Mouse (Mus musculus) gastrocnemius, postnatal 4 days (tissue): ENCODE results near the gene Cpa2. TPM values are rescaled to one million over a fixed set of nuclear protein-coding genes. Genes with fewer than 3 reads are reported as not detected.
A peak's percentile ranks its signal among the peaks of the same experiment; 100 is the strongest.

Experiments used
- DNase-seq, 2 experiments: peaks; one replicate each; pipeline ENCODE4 v3.0.0; 2021 to 2022; ENCODE audit warnings: low spot score in 2 of 2, mixed read lengths in 2 of 2
- long read RNA-seq, 2 experiments: library from polyadenylated mRNA; stranded (forward); transcript quantifications; one replicate each; pipeline ENCODE4 v2.0.0; 2021
- total RNA-seq, 2 experiments: library from RNA; stranded (reverse); gene quantifications; 2 replicates each; pipeline ENCODE4 v1.2.3; 2021

Gene Cpa2
- total RNA-seq: 1 to 10 TPM; 4.2 to 4.4 TPM
- long read RNA-seq, experiment 1, partial matches to known transcripts: 1 of 3 reads
- long read RNA-seq, experiment 1, other reads (novel, unspliced or antisense): 2 of 3 reads
- long read RNA-seq, experiment 2, partial matches to known transcripts: 1 of 1 reads
- long read RNA-seq, experiment 2, other reads (novel, unspliced or antisense): 0 of 1 reads

DNA sequence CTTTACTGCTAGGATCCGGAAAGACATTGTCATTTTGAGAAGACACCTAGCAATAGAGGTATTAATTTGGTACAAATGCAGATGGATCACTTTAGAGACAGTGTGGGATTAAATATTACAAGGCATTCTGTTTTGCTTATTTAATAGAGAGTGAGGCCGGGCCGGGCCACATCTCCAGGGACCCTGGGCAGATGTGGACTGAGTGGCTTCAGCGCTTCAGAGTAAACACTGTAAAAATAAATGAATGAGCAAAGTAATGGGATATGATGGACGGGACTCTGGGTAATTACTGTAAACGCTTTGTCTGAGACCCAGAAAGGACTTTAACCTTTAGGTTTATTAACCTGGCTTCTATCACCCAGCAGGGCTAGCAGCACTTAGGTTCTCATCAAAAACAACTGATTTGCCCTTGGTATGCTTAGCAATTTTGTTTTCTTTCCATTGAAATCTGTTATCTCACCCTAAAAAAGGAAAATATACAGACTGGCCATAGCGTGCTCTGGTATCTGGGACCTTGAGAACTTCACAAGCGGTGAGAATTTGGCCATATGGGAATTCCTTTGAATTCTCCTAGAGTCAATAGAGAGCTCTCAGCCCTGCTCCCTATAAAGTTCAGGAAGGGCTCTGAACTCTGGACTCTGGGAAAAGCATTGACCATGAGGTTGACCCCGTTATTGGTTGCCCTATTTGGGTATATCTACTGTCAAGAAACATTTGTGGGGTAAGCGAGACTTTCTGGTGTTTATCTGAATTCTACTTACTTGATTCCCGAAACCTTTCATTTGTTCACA lies at the start of gene Cpa2:
TSS of gene Cpa2 (plus strand) at position 574 of the 791 bp plus-strand sequence.
- no peak for DNase-seq

DNA sequence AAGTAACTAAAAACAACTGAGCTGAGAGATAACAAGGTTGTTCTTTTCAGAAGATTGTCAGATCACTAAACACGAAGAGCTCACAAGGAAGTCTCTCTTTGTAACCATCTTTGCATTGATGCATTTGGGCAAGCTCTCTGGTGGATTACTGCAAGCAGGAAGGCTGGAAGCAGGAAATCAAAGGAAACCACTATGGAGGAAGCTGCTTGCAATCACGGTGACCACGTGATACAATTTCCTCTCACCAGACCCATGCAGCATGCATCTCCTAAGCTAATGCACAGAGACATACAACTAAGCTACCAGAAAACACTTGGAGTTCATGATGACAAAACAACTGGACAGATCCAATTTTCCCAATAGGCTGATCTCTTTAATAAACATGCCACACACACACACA lies 42.3 kb upstream of the Cpa2 start:
- DNase-seq: no peak

DNA sequence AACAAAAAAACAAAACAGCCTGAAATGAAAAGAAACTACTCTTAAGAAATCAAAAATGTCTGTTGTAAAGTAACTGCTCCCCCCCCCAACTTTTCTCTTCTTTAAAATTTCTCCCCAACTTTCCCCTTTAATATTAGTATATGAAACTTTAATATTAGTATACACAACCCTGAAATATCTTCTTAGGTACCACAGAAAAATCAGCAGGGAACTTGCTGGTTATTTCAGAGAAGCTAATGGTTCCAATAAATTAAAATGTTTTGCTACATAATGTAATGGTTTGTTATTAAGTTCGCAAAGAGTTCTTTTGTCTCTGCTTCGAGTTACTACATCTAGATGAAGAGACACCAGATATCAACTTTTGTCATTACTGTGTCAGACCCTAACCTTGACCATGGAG lies 32.6 kb upstream of the Cpa2 start:
- DNase-seq: no peak

DNA sequence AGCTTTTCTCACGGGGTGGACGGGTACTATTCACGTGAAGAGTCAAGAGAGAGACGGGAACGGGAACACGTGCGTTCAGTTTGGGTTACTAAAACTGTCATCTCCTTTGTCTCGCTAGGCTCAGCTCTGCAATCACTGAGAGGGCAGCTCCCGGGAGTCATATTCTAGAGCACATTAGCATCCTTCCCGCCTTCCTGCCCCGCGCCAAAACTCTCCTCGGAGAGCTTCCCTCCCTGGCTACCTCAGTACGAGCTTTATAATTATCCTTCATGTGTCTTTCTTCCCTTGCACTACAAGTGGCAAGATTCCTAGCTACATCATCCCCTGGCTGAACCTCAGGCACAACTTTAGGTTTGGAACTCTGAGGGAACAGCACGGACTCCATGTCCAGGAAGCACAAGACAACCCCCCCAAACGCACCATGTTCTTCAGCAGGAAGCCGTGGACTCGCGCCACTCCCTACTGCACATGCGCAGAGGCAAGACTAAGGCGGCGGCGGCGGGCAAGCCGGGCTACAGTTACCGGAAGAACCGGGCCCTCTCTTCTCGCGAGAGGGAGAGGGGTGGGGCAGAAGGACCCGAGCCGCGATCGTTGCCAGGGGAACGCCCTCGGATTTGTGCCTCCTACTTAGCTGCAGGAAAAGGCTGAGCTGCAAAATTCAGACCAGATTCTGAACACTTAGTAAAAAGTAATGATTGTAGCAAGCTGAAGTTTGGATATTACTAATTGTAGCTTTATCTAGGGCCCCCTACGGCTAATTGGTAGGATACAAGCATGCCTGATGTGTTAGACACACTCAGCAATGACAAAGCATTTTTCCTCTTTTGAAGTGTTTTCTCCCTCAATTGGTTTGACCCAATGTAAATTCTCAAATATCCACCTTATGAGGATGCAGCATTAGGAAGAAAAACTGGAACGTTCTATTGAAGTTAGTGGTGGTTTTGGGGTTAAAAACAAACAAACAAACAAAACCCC lies 31.8 kb upstream of the Cpa2 start, which contains the start of the genes Tmem209 and Ssmem1:
TSS of gene Tmem209 (minus strand) at position 519 of the 975 bp plus-strand sequence.
TSS of gene Ssmem1 (plus strand) at position 585 of the 975 bp plus-strand sequence.
- DNase-seq: peak; percentile 99 to 100

DNA sequence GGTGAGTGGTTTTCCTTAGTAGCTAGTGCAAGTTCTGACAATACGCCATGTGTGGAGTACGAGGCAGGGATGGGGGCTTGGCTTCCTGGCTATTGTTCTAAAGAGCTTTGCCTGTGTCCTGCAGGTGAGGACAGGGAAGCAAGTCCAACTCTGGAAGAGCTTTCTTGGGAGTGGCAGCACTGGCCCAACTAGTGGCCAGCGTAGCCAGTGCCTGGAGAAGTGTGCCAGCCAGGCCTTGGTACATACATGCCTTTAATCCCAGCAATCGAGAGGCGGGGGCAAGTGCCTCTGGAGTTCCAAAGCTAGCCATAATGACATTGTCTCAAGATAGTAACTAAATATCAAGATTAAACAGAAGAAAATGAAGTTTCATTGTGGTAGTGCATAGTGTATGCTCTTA lies 31.1 kb upstream of the Cpa2 start:
- no peak for DNase-seq

DNA sequence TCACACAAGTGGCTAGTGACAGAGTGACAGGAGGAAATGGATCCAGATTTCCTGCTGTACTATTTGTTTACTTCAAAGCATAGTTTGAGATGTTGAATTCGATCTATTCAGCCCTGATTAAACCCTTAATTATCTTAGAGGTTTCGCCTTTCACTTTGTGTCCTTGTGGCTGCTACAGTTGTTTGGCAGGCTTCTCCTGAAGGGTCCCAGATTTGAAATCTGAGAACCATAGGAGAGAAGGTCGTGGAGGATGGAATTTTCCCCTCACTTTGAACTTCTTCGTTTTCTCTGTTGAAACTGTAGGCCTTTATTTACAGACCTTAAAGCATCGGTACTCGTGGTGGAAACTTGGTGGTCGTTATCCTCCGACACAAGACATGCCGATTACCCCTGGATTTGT lies 27.1 kb upstream of the Cpa2 start:
- DNase-seq: no peak

DNA sequence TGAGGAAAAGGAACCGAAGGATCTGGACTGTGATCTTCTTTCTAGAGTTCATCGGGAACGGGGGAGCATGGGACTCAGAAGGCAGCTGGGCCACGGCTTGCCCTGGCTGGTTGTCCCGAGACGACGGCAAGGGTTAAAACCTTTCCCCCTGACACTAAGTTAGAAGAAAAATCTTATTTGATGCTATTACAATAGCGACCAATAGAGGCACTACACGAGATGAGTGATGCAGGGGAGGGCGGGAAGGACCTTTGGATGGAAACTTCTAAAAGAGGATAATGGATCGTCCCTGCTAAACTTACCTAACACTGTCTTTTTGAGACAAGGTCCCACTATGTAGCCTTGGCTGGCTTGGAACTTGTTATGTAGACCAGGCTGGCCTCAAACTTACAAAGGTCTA lies 21.0 kb upstream of the Cpa2 start:
- no peak for DNase-seq

DNA sequence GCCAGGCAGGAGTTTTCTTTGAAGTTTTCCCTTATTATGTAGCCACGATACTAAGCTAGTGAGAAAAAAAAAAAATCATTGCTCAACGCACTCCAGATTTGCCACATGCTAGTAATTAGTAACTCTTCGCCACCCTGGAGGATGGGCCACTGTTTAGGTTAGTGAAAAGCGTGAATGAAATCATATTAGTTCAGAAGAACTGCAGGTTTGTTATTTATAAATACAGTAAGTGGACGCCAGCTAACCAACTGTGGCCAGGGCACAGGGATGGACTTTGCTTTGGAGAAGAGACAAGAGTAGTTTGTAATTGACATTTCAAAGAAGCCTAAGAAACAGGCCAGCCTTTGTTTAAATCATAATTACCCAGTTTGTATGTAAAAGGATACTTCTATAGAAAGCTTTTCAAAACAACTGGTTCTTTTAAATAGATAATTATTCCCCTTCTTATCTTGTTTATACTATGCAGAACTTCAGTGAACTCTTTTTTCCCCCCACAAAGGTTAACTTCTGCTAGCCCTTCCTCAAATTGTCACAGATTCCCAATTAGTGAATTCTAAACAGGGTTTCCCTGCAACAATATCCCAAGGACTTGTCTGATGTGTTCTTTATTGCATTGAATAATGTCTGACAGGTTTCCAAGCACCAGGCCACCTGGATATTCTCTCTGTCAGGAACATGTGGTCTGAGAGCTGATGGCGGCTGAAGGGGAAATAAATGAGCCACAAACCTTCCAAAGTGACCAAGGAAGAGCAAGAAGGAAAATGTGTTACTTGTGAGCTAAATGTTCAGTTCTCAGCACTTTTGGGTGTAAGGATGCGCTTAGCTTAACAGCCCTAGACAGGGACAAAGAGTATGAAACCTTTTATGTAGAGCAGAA lies 15.7 kb upstream of the Cpa2 start:
- DNase-seq: no peak

DNA sequence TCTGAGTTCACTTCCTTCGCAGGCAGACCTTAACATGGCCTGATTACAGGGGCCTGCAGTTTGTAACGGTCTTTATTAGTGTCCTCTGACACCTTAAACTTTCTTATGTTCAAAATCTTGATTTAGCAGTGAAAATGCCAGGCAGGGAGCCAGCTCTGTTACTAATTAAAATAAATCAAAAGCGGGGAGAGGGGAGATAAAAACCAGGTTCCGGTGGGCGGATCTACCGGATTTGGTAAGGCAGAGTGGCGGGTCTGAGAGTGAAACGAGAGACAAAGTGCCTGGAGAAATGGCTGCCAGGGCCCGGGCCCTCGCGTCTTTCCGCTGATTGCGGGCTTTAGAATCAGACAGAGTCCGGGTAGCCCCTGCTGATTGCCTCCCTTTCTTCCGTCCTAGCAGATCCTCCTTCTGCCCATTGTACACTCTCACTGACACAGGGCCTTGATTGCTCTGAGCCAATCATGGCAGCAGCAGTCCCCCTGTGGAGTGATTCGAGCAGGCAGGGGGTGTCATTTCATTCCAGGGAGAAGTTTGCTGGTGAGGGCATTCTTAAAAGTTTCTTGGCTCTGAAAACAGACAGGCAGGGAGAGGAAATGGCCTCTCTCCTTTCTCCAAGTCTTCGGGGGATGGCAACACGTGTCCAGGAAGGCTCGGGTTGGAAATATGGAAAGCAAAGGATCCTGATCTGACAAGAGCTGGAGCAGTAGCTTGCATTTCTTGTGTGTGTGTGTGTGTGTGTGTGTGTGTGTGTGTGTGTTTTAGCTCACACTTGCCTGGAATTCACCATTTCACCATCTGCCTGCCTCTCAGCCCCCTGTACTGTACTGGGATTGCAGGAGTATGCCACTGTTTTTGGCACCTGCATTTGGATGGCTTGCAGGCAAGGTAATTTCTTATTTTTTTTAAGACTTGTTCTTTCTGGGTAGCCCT lies 14.5 kb upstream of the Cpa2 start:
- no peak for DNase-seq

DNA sequence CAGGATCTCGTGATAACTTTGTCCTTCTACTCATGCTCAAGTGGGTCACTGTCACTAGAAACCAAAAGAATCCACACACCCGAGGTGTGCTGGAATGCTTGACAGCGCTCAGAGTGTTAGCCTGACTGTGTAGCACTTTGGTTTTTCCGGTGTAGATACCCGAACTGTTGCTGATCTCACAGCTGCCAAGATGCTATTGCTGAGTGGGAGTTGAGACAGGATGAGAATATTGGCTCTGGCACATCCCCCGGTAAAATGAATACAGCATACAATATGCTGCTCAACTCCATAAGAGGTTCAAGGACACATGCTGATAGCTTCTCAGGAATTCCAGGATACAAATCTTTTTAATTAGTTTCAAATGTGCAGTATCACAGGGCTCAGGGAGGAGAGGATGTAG lies 12.6 kb upstream of the Cpa2 start:
- no peak for DNase-seq

DNA sequence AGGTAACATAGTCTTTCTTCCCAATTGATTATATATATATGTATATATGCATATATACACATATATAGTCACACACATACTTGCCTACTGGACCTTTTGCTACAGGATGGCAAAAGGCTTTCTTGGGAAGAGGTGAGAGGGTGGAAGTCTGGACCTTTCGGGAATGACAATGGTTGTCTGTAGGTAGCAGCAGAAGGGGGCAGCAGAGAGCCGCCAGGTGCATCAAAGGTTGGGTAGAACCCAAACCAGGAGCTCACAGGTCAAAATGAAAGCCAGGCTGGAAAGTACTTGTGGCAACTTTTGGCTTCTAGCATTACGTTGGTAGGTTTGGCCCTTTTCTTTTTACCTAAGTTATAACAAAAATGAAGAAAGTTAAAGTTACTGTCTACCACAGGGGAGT lies 6.0 kb upstream of the Cpa2 start:
- no peak for DNase-seq

DNA sequence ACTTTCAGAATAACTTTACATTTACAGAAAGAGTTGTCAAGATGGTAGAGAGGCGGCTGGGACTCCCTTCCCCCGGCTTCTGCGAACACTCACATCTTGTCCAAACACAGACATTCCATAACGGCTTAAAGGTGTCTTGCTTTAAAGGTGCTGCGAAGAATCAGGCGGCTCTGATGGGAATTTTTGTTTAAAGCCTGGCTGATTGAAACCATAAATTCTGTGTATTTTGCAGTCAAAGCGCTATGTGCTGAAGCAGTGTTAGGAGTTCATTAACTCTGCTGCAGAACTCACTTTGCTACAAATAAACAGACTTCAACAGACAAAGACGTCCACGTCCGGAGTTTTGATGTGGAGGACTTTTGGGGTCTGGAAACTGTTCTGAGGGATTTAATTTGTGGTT lies 3.1 kb upstream of the Cpa2 start:
- DNase-seq: no peak

DNA sequence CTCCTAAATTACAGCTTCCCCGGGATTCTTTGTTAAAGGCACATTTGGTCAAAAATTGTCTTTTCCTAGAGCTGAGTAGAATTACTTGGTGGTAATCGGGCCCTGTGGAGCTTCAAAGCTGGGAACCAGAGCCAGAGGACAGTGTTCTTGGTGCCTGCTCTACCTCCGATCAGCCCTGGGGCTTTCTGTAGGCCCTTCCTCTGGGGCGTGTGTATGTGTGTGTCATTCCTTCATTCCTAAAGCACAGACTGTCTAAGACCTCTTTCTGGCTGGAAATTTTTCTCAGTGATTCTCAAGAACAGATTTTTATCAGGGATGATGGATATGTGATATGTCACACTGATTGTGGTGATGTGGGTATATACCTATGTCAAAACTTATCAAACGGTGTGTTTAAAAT lies 2.6 kb upstream of the Cpa2 start:
- no peak for DNase-seq

DNA sequence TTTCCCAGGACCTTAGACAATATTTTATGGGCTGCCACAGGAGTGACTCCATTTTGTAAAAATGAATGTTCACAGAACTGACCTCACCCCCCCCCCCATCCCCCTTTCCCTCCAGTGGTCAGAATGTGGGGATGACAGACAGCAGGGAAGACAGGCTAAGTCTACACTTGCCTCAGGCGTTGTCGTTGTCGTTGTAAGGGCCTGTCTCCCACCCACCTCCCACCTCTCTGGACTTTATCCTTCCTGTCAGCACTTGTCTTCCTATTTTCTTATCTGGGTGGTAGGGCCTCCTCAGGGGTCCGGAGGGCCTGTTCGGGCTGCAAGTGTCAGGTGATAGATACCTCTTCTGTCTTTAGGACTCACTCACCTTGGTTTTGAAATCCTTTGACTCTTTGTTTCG lies 895 bp downstream of the Cpa2 start:
- DNase-seq: no peak

DNA sequence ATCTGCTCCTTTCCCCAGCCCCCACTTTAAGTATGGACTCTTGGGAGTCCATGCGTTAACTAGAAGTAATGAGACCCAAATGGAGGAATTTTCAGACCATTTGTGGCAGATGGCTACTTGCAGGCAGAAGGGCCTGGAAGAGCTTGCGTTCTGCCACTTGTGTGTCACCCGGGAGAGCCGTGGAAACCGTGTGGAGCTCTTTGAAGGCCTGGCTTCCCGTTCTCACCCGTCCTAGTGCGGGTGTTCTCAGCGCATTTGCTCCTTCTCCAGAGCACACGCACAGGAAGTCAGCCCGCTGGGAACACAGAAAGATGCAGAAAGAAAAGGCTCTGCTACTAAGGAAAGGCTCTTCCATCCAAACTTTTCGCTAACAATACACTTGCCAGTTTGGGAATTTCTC lies 1.7 kb downstream of the Cpa2 start:
- DNase-seq: no peak

DNA sequence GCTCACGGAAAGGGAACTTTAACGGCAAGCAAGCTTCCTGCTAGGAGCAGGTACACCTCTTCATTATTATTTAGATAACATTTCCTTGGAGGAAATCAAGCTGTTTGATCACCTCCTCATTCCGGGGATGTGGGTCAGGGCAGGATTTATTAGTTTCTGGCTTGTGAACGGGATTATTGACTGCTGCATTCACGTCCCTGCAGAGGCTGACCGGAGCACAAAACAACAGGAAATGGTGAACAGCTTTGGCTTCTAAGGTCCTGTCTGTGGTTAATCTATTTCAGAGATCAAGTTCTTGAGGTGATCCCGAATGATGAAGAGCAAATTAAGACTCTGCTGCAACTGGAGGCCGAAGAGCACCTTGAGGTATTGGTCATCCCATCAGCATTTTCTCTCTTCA lies 2.5 kb downstream of the Cpa2 start:
- no peak for DNase-seq

DNA sequence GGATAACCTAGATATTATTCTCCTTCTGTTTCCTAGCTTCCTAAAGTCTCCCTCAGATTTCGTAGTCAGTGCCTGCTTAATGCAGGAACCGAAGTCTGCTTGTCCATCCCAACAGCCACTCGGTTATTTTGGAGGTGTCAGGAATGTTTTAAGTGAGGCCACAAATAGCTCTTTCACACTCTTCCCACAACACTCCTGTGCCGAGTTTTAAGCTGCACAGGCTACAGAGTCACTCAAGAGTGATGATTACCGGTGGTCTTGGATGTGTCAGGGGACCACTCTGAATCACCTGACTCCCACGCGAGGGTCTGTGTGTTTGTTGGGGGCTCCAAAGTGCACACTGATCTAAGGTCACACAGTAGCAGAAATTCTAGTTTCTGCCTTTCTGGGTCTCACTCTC lies 4.3 kb downstream of the Cpa2 start:
- DNase-seq: no peak

DNA sequence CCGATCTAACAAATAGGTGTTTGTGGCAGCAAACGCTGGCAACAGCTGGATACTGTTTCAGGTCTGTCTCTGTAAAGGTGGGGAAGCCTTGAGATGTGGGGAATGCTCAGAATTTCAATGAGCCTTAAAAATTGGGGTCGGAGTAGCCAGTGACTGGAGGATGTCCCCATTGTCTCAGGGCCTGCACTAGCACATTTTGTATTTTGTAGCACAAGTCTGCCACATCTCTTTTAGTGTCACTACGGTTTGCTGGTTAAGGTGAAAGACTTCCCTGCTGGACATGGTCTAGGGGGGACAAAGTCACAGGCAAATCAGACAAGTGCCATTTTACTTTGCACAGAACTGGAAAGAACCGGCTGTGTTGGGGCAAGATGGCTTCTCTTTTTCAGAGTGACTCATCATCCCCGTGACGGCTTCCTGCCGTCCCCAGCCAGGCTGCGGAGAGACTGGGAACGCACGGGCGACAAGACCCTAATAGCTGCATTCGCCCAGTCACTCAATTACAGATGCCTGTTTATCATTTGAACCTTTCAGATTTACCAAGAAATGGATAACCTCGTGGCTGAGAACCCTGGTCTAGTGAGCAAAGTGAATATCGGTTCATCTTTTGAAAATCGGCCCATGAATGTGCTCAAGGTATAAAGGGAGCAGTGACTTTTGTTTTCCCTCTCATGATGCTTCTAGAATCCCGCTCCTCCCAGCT lies 5.3 kb downstream of the Cpa2 start:
- DNase-seq: peak in 1 of 2 experiments; percentile 40

DNA sequence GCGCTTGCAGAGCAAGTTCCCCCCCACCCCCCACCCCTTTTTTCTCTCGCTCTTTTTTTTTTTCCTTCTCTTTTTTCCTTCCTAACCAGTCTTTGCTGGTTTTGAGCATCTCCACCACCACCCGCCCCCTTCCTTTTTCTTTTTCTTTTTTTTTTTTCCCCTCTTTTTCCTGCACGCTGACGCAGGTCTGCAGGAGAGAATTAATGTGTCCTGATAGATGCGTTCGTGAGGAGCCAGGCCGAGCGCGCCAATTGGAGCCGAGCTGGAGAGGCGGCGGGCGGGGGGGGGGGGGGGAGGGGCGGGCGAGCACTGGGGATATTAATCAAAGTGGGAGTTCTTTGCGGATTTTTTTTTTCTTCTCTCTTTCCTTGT lies 5.9 kb downstream of the Cpa2 start:
- no peak for DNase-seq
